Mouse (Mus musculus): ENCODE data around the gene Nr1h2.

- no peak for TF ChIP-seq POLR2A (IDR thresholded peaks at IDR 0.05; ENCODE audit: insufficient read depth, low read depth, low read length)
- no peak for TF ChIP-seq CTCF (IDR thresholded peaks at IDR 0.05)
These were observed 47.9 kb upstream of the Nr1h2 start for GRCm38 (mm10) chr7:44601646-44602045.

All from heart, adult 2 months (tissue).